Comparison of ENCODE assay signal across 24 mouse cellular contexts in genomic region chr9:83700056-83700455, GRCm38 (mm10).
DNase-seq lines count a peak whose midpoint lies in the region; ATAC-seq and TF ChIP-seq lines count a peak whose summit lies in the region.
"Had no signal": no experiment of that assay in that cellular context is flagged by ENCODE, and none has a peak within 500 bp of the region (broad histone marks: within the 10 kb centered on the region; RNA-seq: fewer than 3 reads in every experiment).

No protein-coding gene starts in this region.

- H3K9ac ChIP-seq in heart, embryonic 12.5 days, result no peak overlapping the region
- H3K9ac ChIP-seq in hindbrain, postnatal 0 days (replicated peaks; ENCODE audit: low read length), result no peak overlapping the region
- H3K9ac ChIP-seq in hindbrain, embryonic 13.5 days, result no peak overlapping the region
- H3K9ac ChIP-seq: embryonic facial prominence, embryonic 12.5 days; forebrain, embryonic 13.5 days; forebrain, embryonic 15.5 days had no signal

- peak; percentile 54 for DNase-seq in heart, adult 11 months
- DNase-seq in hindbrain, postnatal 0 days (ENCODE audit: low spot score), result no peak
- DNase-seq in testis, postnatal 10 days (ENCODE audit: low spot score), result peak; percentile 25
- no peak for DNase-seq in testis, postnatal 14 days (ENCODE audit: low spot score)
- DNase-seq: adrenal gland, adult 8-10 months; adrenal gland, postnatal 14 days; adrenal gland, postnatal 36 days; B cell, adult 2 months; cerebellum, adult 11-12 months; cerebellum, adult 2 months; cerebellum, adult 9-10 months; cerebellum, postnatal 10 days; cerebellum, postnatal 25 days had no signal

- no peak overlapping the region for H3K4me2 ChIP-seq in heart, embryonic 12.5 days
- H3K4me2 ChIP-seq in hindbrain, postnatal 0 days (ENCODE audit: low read depth, low read length), result no peak overlapping the region
- H3K4me2 ChIP-seq in hindbrain, embryonic 13.5 days, result no peak overlapping the region
- H3K4me2 ChIP-seq: embryonic facial prominence, embryonic 12.5 days; forebrain, embryonic 13.5 days; forebrain, embryonic 15.5 days had no signal

- no peak overlapping the region for H3K27ac ChIP-seq in heart, embryonic 12.5 days (ENCODE audit: poor library complexity, severe bottlenecking)
- H3K27ac ChIP-seq in hindbrain, postnatal 0 days, result no peak overlapping the region
- H3K27ac ChIP-seq in hindbrain, embryonic 13.5 days, result no peak overlapping the region
- H3K27ac ChIP-seq: embryonic facial prominence, embryonic 10.5 days; embryonic facial prominence, embryonic 12.5 days; forebrain, embryonic 13.5 days; forebrain, embryonic 15.5 days had no signal

- H3K27me3 ChIP-seq in heart, embryonic 12.5 days (replicated peaks), result no peaks in the 10 kb centered on the region
- H3K27me3 ChIP-seq in hindbrain, postnatal 0 days (ENCODE audit: insufficient read depth, low read length), result no peaks in the 10 kb centered on the region
- H3K27me3 ChIP-seq in hindbrain, embryonic 13.5 days, result no peaks in the 10 kb centered on the region
- H3K27me3 ChIP-seq: CH12.LX; embryonic facial prominence, embryonic 12.5 days; forebrain, embryonic 13.5 days; forebrain, embryonic 15.5 days; Patski had no signal

- H3K36me3 ChIP-seq in heart, embryonic 12.5 days, result no peaks in the 10 kb centered on the region
- no peaks in the 10 kb centered on the region for H3K36me3 ChIP-seq in hindbrain, postnatal 0 days (ENCODE audit: insufficient read depth, low read length)
- H3K36me3 ChIP-seq in hindbrain, embryonic 13.5 days, result no peaks in the 10 kb centered on the region
- H3K36me3 ChIP-seq: embryonic facial prominence, embryonic 10.5 days; embryonic facial prominence, embryonic 12.5 days; forebrain, embryonic 15.5 days; G1E had no signal

- no peaks in the 10 kb centered on the region for H3K4me1 ChIP-seq in heart, embryonic 12.5 days (replicated peaks)
- no peaks in the 10 kb centered on the region for H3K4me1 ChIP-seq in hindbrain, postnatal 0 days (ENCODE audit: insufficient read depth, low read length)
- 0 out of 2 replicates have a peak, but pooled peaks cover 6% of the 10 kb centered on the region for H3K4me1 ChIP-seq in hindbrain, embryonic 13.5 days (replicated peaks)
- H3K4me1 ChIP-seq: embryonic facial prominence, embryonic 10.5 days; embryonic facial prominence, embryonic 12.5 days; forebrain, embryonic 13.5 days; forebrain, embryonic 15.5 days had no signal

- TF ChIP-seq CTCF in hindbrain, postnatal 0 days (IDR thresholded peaks at IDR 0.05; ENCODE audit: low read depth), result no peak

- ATAC-seq in heart, embryonic 12.5 days (ENCODE audit: insufficient number of reproducible peaks, low FRiP score), result no peak
- ATAC-seq in hindbrain, postnatal 0 days, result 0 out of 2 replicates have a peak, but pooled peaks have one; percentile 32
- no peak for ATAC-seq in hindbrain, embryonic 13.5 days (ENCODE audit: low FRiP score)
- ATAC-seq: activated CD4-positive, CD25-positive, alpha-beta regulatory T cell, adult 4 months; CD4-positive, CD25-positive, alpha-beta regulatory T cell, adult 4 months; forebrain, embryonic 13.5 days; forebrain, embryonic 15.5 days; Patski had no signal

- H3K4me3 ChIP-seq in heart, embryonic 12.5 days, result no peak overlapping the region
- no peak overlapping the region for H3K4me3 ChIP-seq in hindbrain, postnatal 0 days (ENCODE audit: low read length)
- H3K4me3 ChIP-seq in hindbrain, embryonic 13.5 days, result no peak overlapping the region
- H3K4me3 ChIP-seq: embryonic facial prominence, embryonic 10.5 days; embryonic facial prominence, embryonic 12.5 days; forebrain, embryonic 13.5 days; forebrain, embryonic 15.5 days had no signal

- H3K9me3 ChIP-seq in heart, embryonic 12.5 days (replicated peaks), result no peaks in the 10 kb centered on the region
- H3K9me3 ChIP-seq in hindbrain, postnatal 0 days (ENCODE audit: low read length), result no peaks in the 10 kb centered on the region
- no peaks in the 10 kb centered on the region for H3K9me3 ChIP-seq in hindbrain, embryonic 13.5 days
- H3K9me3 ChIP-seq: embryonic facial prominence, embryonic 10.5 days; embryonic facial prominence, embryonic 12.5 days; forebrain, embryonic 13.5 days; forebrain, embryonic 15.5 days; G1E had no signal

- 84% methylated on average over 7 of the region's 7 CpGs for WGBS in heart, embryonic 12.5 days
- 73% methylated on average over 7 of the region's 7 CpGs for WGBS in hindbrain, postnatal 0 days
- 82% methylated on average over 7 of the region's 7 CpGs for WGBS in hindbrain, embryonic 13.5 days

Comparison
In these comparisons a context has a peak if more than half of its experiments do, and no peak if none do; other contexts are left out.
1. DNase-seq: peak in heart, adult 11 months (single experiment) and testis, postnatal 10 days (single experiment); none in hindbrain, postnatal 0 days (single experiment) and testis, postnatal 14 days (single experiment).